Mouse (Mus musculus) heart, embryonic 16.5 days (tissue): ENCODE data around the gene Gm21915. TPM values are rescaled to one million over a fixed set of nuclear protein-coding genes. Genes with fewer than 3 reads are reported as not detected.

Experiments
- ATAC-seq: fragments of 200-750 bp; cut with Nextera tagmentation; replicated peaks from 2 replicates; pipeline ENCODE4 v1.8.0; 2017; ENCODE audit warnings: moderate number of reproducible peaks; ENCODE audit not compliant: insufficient read depth, low FRiP score; ENCODE audit errors: extremely low read depth
- H3K27ac ChIP-seq: fragments of 300-500 bp; sonication (generic); 2 replicates; pipeline ENCODE4 v1.5.1; 2014; ENCODE audit warnings: mild to moderate bottlenecking, low read length, control low read depth, moderate library complexity
- H3K27me3 ChIP-seq: fragments of 300-500 bp; sonication (generic); 2 replicates; pipeline ENCODE4 v1.6.1; 2014; ENCODE audit warnings: low read length, mixed read lengths; ENCODE audit not compliant: control insufficient read depth, insufficient read depth
- H3K36me3 ChIP-seq: fragments of 300-500 bp; sonication (generic); 2 replicates; pipeline ENCODE4 v1.6.1; 2014; ENCODE audit not compliant: control insufficient read depth, insufficient read depth
- H3K4me1 ChIP-seq: fragments of 300-500 bp; sonication (generic); 2 replicates; pipeline ENCODE4 v1.6.1; 2014; ENCODE audit warnings: low read length, mixed read lengths; ENCODE audit not compliant: control insufficient read depth, insufficient read depth
- H3K4me2 ChIP-seq: fragments of 300-500 bp; sonication (generic); 2 replicates; pipeline ENCODE4 v1.6.1; 2014; ENCODE audit warnings: low read depth, mild to moderate bottlenecking, control low read depth, low read length
- H3K4me3 ChIP-seq: fragments of 300-500 bp; sonication (generic); 2 replicates; pipeline ENCODE4 v1.5.1; 2014; ENCODE audit warnings: mild to moderate bottlenecking, control low read depth, low read length
- H3K9ac ChIP-seq: fragments of 300-500 bp; sonication (generic); 2 replicates; pipeline ENCODE4 v1.6.1; 2014; ENCODE audit warnings: low read length, control low read depth
- H3K9me3 ChIP-seq: fragments of 300-500 bp; sonication (generic); replicated peaks from 2 replicates; pipeline ENCODE4 v1.6.1; 2016; ENCODE audit warnings: low read length; ENCODE audit not compliant: control insufficient read depth
- WGBS: fragments of 180-500 bp; shearing (Covaris S2); extraction: QIAGEN DNeasy Blood & Tissue Kit; methylation state at CpG from one replicate; pipeline ENCODE4 v1.1.7; 2014; 5-methylcytosine and 5-hydroxymethylcytosine counted together
- polyA plus RNA-seq: library from polyadenylated mRNA; unstranded; fragments of >200 nt; fragmentation: Nextera tagmentation; extraction: Ambion mirVana; gene quantifications from 2 replicates; pipeline ENCODE4 v1.2.1, GENCODE M21; 2015

The Gm21915 gene
- polyA plus RNA-seq = not detected in 2 replicates

DNA sequence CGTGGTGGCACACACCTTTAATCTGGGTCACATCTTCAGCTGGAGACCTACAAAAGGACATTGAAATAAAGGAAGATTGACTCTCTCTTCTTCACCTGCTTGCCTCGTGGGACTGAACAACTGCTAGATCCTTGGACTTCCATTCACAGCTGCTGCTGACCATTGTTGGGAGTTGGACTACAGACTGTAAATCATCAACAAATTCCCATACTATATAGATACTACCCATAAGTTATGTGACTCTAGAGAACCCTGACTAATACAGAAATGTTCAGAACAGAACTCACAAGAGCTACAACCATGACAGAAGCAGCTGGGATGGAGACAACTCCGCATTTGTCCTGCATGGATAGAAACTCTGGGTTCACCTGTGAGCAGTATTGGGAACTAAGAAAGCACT is at the start of gene Gm21915:
Gene Gm21915, plus strand, starts transcription at position 301 of the 400 bp plus-strand sequence.
- H3K27me3 ChIP-seq = no peaks in the 10 kb centered on the region
- H3K9ac ChIP-seq = no peak within 1 kb of the TSS
- ATAC-seq = no peak
- no peaks in the 10 kb centered on the region for H3K4me1 ChIP-seq
- no peak within 1 kb of the TSS for H3K27ac ChIP-seq
- WGBS = 81% methylated on average over 3 of the region's 3 CpGs
- H3K9me3 ChIP-seq = no peaks in the 10 kb centered on the region
- no peak within 1 kb of the TSS for H3K4me2 ChIP-seq
- H3K36me3 ChIP-seq = no peaks in the 10 kb centered on the region
- no peak within 1 kb of the TSS for H3K4me3 ChIP-seq

DNA sequence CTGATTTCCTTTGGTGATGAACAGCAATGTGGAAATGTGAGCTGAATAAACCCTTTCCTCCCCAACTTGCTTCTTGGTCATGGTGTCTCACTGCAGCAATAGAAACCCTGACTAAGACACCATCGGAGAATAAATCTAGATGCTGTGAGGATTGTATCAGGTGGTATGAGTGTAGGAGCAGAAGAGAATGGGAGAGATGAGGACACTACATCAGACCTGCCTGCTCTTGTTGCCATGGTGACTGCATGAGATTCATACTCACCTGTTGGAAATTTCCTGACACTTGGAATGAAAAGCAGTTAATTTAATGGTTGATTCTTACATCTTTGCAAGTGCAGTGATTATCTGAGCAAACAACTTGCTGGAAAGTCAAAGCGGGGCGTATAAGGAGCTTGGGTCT is 48.1 kb upstream of the Gm21915 start:
- Histone ChIP-seq H3K9ac (no peak overlapping the region), H3K36me3 (no peaks in the 10 kb centered on the region), H3K9me3 (no peaks in the 10 kb centered on the region), H3K4me2 (no peak overlapping the region), H3K27ac (no peak overlapping the region), H3K4me1 (peaks cover 3% of the 10 kb centered on the region), H3K4me3 (no peak overlapping the region), H3K27me3 (peaks cover 3% of the 10 kb centered on the region; the same call in 1 of the 2 replicates)
- ATAC-seq = no peak
- WGBS = 97% methylated on average over 3 of the region's 3 CpGs

DNA sequence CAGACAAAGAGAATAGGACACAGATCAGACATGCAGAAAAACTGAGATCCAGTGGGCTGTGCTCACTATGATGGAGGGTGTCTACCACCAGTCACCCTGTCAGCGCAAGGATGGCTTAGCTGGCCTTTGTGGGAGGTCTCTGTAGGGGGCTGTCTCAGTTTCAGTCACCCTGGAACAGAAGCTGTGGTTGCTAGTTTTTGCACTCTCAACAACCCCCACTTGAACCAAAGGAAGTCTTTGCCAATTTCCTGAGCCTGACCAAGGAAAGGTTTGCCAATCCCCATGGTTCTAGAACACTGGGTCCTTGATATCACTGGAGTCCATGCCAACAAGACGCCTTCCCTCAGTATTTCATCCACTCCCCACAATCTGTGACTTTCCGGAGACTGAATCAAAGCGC is 47.6 kb upstream of the Gm21915 start:
- Histone ChIP-seq H3K9ac (no peak overlapping the region), H3K27me3 (peaks cover 3% of the 10 kb centered on the region; the same call in 1 of the 2 replicates), H3K4me2 (no peak overlapping the region), H3K27ac (no peak overlapping the region), H3K9me3 (no peaks in the 10 kb centered on the region), H3K36me3 (no peaks in the 10 kb centered on the region), H3K4me3 (no peak overlapping the region), H3K4me1 (no peaks in the 10 kb centered on the region)
- ATAC-seq = no peak
- WGBS = 75% methylated on average over 4 of the region's 4 CpGs

GRCm38 (mm10) chr9:40625341-40625740 is 45.1 kb upstream of the Gm21915 start:
- ATAC-seq = no peak
- WGBS = 70% methylated on average over 3 of the region's 3 CpGs
- Histone ChIP-seq H3K27ac (no peak overlapping the region), H3K9ac (no peak overlapping the region), H3K4me1 (no peaks in the 10 kb centered on the region), H3K36me3 (no peaks in the 10 kb centered on the region), H3K27me3 (0 out of 2 replicates have a peak, but pooled peaks cover 3% of the 10 kb centered on the region), H3K9me3 (no peaks in the 10 kb centered on the region), H3K4me2 (no peak overlapping the region), H3K4me3 (no peak overlapping the region)

- WGBS = 56% methylated on average over 11 of the region's 11 CpGs
- H3K9ac ChIP-seq = no peak overlapping the region
- no peaks in the 10 kb centered on the region for H3K27me3 ChIP-seq
- no peak for ATAC-seq
- H3K4me2 ChIP-seq = no peak overlapping the region
- no peaks in the 10 kb centered on the region for H3K36me3 ChIP-seq
- H3K4me1 ChIP-seq = peaks cover 2% of the 10 kb centered on the region
- H3K9me3 ChIP-seq = no peaks in the 10 kb centered on the region
- no peak overlapping the region for H3K27ac ChIP-seq
- H3K4me3 ChIP-seq = no peak overlapping the region
Observed at GRCm38 (mm10) chr9:40626566-40626965, 43.8 kb upstream of the Gm21915 start.

DNA sequence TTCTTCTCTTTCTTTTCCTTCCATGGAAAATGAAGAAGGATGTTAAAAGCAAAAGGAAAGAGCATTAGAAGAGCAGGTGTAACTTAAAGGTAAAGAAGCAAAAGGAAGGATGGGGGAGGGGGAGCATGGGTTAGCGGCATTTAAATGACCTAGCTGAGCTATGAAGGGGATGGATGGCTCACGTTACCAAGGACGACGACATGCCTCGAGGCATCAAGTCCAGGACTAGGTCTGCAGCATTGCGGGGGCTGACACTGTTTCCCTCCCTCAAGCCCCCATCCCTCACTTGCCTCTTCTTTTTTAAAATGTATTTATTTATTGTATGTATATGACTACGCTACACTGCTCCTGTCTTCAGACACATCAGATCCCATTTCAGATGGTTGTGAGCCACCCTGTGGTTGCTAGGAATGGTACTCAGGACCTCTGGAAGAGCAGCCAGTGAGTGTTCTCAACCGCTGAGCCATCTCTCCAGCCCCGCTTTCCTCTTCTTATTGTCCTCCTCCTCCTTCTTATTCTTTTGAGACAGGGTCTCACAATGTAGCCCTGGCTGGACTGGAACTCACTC is 43.2 kb upstream of the Gm21915 start:
- Histone ChIP-seq H3K9me3 (no peaks in the 10 kb centered on the region), H3K36me3 (no peaks in the 10 kb centered on the region), H3K27me3 (no peaks in the 10 kb centered on the region), H3K4me3 (no peak overlapping the region), H3K4me2 (no peak overlapping the region), H3K4me1 (peaks cover 2% of the 10 kb centered on the region), H3K27ac (no peak overlapping the region), H3K9ac (no peak overlapping the region)
- 49% methylated on average over 9 of the region's 9 CpGs for whole genome bisulfite sequencing
- ATAC-seq = no peak

- no peak overlapping the region for H3K4me2 ChIP-seq
- H3K9ac ChIP-seq = no peak overlapping the region
- H3K4me1 ChIP-seq = peaks cover 2% of the 10 kb centered on the region
- ATAC-seq = no peak
- no peaks in the 10 kb centered on the region for H3K27me3 ChIP-seq
- H3K36me3 ChIP-seq = no peaks in the 10 kb centered on the region
- no peak overlapping the region for H3K4me3 ChIP-seq
- no peak overlapping the region for H3K27ac ChIP-seq
- 70% methylated on average over 20 of the region's 20 CpGs for WGBS
- H3K9me3 ChIP-seq = no peaks in the 10 kb centered on the region
Observed at GRCm38 (mm10) chr9:40628130-40629069, 42.0 kb upstream of the Gm21915 start.

DNA sequence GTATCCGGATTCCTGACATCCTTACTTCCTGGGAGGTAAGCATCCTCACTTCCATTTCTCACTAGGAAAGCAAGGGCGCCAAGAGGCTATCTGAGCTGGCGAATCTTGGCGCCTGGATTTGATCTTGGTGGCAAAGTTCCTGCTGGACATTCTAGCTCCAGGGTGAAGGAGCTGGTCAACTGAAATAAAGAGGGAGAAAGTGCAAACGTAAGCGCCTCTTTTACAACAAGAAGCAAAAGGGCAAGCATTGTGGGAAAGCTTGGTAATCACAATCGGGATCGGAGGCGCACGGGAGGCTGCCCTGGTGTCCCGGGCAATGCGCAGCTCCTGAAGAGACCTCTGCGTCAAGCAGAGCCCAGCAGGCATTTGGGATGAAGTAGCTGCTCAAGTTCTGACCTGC is 41.0 kb upstream of the Gm21915 start:
- Histone ChIP-seq H3K9me3 (no peaks in the 10 kb centered on the region), H3K4me3 (no peak overlapping the region), H3K4me2 (no peak overlapping the region), H3K4me1 (peaks cover 2% of the 10 kb centered on the region), H3K27ac (no peak overlapping the region), H3K36me3 (no peaks in the 10 kb centered on the region), H3K27me3 (no peaks in the 10 kb centered on the region), H3K9ac (no peak overlapping the region)
- WGBS = 56% methylated on average over 13 of the region's 13 CpGs
- no peak for ATAC-seq

DNA sequence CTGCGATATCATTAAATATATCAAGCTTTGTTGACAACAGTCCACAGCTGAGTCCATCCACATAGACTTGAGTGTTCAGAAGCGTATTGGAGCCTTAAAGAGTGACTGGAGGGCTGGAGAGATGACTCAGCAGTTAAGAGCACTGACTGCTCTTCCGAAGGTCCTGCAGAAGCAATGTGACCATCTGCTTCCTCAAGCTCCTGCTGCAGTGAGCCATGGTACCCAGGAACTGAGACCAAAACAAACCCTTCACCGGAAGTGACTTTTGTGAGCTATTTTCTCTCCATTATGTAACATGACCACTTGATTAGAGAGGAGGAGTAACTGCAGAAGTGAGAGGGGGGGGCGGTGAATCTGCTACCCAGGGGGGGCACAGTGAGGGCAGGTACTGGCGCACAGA is 39.3 kb upstream of the Gm21915 start:
- H3K27me3 ChIP-seq = no peaks in the 10 kb centered on the region
- no peak overlapping the region for H3K27ac ChIP-seq
- ATAC-seq = no peak
- H3K4me1 ChIP-seq = peaks cover 2% of the 10 kb centered on the region
- H3K36me3 ChIP-seq = no peaks in the 10 kb centered on the region
- WGBS = 46% methylated on average over 6 of the region's 6 CpGs
- H3K9ac ChIP-seq = no peak overlapping the region
- H3K4me3 ChIP-seq = no peak overlapping the region
- no peaks in the 10 kb centered on the region for H3K9me3 ChIP-seq
- H3K4me2 ChIP-seq = no peak overlapping the region
